ENCODE assay signal across 14 mouse cellular contexts in genomic region chr2:50069571-50070295, GRCm38 (mm10). TPM values are rescaled to one million over a fixed set of nuclear protein-coding genes. Genes with fewer than 3 reads are reported as not detected.
A peak's percentile ranks its signal among the peaks of the same experiment; 100 is the strongest.
DNase-seq lines count a peak whose midpoint lies in the region; ATAC-seq lines count a peak whose summit lies in the region.
"Had no signal": no experiment of that assay in that cellular context is flagged by ENCODE, and none has a peak within 500 bp of the region (broad histone marks: within the 10 kb centered on the region; RNA-seq: fewer than 3 reads in every experiment).

No protein-coding gene starts in this region.

- no peaks in the 10 kb centered on the region for H3K27me3 ChIP-seq in intestine, embryonic 15.5 days (replicated peaks)
- no peaks in the 10 kb centered on the region for H3K27me3 ChIP-seq in stomach, embryonic 15.5 days (replicated peaks)

- H3K9me3 ChIP-seq in intestine, embryonic 15.5 days: no peaks in the 10 kb centered on the region
- no peaks in the 10 kb centered on the region for H3K9me3 ChIP-seq in stomach, embryonic 15.5 days

- no peak overlapping the region for H3K4me3 ChIP-seq in intestine, embryonic 15.5 days (replicated peaks)
- H3K4me3 ChIP-seq in stomach, embryonic 15.5 days (replicated peaks): no peak overlapping the region
- H3K4me3 ChIP-seq: myocyte had no signal

- peaks cover 5% of the 10 kb centered on the region; the same call in 1 of the 2 replicates for H3K4me1 ChIP-seq in intestine, embryonic 15.5 days (replicated peaks)
- H3K4me1 ChIP-seq in stomach, embryonic 15.5 days: no peaks in the 10 kb centered on the region

- H3K4me2 ChIP-seq in intestine, embryonic 15.5 days (replicated peaks): peak overlapping the region; percentile 5; the same call in 1 of the 2 replicates
- H3K4me2 ChIP-seq in stomach, embryonic 15.5 days: no peak overlapping the region

- intact Hi-C loops in gastrocnemius, postnatal 36 days (cut with DNase I): loop anchor here (10.0 kb wide), 1 partner anchor 205 kb away; no protein-coding TSS in a partner anchor

- no peak for ATAC-seq in intestine, embryonic 15.5 days
- ATAC-seq in stomach, embryonic 15.5 days (ENCODE audit: insufficient read depth, low FRiP score, low read depth): no peak
- no peak for ATAC-seq in megakaryocyte progenitor cell, adult 5-6 weeks (replicated peaks; ENCODE audit: poor library complexity)

- no peaks in the 10 kb centered on the region for H3K36me3 ChIP-seq in intestine, embryonic 15.5 days
- no peaks in the 10 kb centered on the region for H3K36me3 ChIP-seq in stomach, embryonic 15.5 days

- H3K27ac ChIP-seq in intestine, embryonic 15.5 days: no peak overlapping the region
- H3K27ac ChIP-seq in stomach, embryonic 15.5 days: peak overlapping the region; percentile 7; the same call in 1 of the 2 replicates
- H3K27ac ChIP-seq: kidney, postnatal 0 days; liver, embryonic 14.5 days had no signal

- no peak overlapping the region for H3K9ac ChIP-seq in intestine, embryonic 15.5 days
- H3K9ac ChIP-seq in stomach, embryonic 15.5 days: no peak overlapping the region
- H3K9ac ChIP-seq: liver, embryonic 14.5 days had no signal

- whole genome bisulfite sequencing in intestine, embryonic 15.5 days: 46% methylated on average over 13 of the region's 13 CpGs
- 48% methylated on average over 13 of the region's 13 CpGs for WGBS in stomach, embryonic 15.5 days

- DNase-seq in gastrocnemius, adult 18-20 months (ENCODE audit: low spot score): peak; percentile 2
- no peak for DNase-seq in gastrocnemius, postnatal 36 days
- DNase-seq in ovary, postnatal 36 days (ENCODE audit: low spot score): peak; percentile 15
- no peak for DNase-seq in ovary, postnatal 14 days (ENCODE audit: low spot score)
- DNase-seq in thymus, postnatal 14 days: no peak
- DNase-seq: gastrocnemius, postnatal 25 days; heart, postnatal 10 days; right cerebral cortex, adult 18-20 months had no signal

RNA-seq across cellular contexts. Expression of gene Lypd6, which starts 3.5 kb away (rescaled TPM):
- total RNA-seq in gastrocnemius, adult 18-20 months (2021): 1 to 10 TPM in 1 of 2 experiments, under 1 TPM in 1; 0.94 to 1.3 TPM
- total RNA-seq in gastrocnemius, postnatal 36 days (2021): 1 to 10 TPM in 1 of 2 experiments, under 1 TPM in 1; 0.57 to 1.1 TPM
- polyA plus RNA-seq in intestine, embryonic 15.5 days (2015; fragmentation: Nextera tagmentation; extraction: Ambion mirVana): 11.9 and 17.2 TPM in 2 replicates
- polyA plus RNA-seq in stomach, embryonic 15.5 days (2015; fragmentation: Nextera tagmentation; extraction: Ambion mirVana): 20.2 and 24.1 TPM in 2 replicates
- 0.12 TPM in 1 of 2 replicates, not detected in the other for total RNA-seq in megakaryocyte progenitor cell, adult 5-6 weeks (2015)
- total RNA-seq in megakaryocyte progenitor cell, adult 5-6 weeks (2017): not detected in 2 replicates

Comparison
In these comparisons a context has a peak if more than half of its experiments do, and no peak if none do; other contexts are left out.
1. DNase-seq: peak in gastrocnemius, adult 18-20 months (single experiment) and ovary, postnatal 36 days (single experiment); none in gastrocnemius, postnatal 36 days (0 of 2), ovary, postnatal 14 days (single experiment) and thymus, postnatal 14 days (single experiment).